Mouse (Mus musculus): Measurements from ENCODE around the gene Pacsin1. TPM values are rescaled to one million over a fixed set of nuclear protein-coding genes. Genes with fewer than 3 reads are reported as not detected.

Pacsin1 gene
- polyA plus RNA-seq, 1 experiment, result not detected

GRCm38 (mm10) chr17:27613016-27613415, 42.3 kb upstream of the Pacsin1 start:
- H3K36me3 ChIP-seq (ENCODE audit: control insufficient read depth, insufficient read depth), result peaks cover 9% of the 10 kb centered on the region
- no peaks in the 10 kb centered on the region for H3K27me3 ChIP-seq (ENCODE audit: control insufficient read depth, insufficient read depth, insufficient read length)
- peaks cover 96% of the 10 kb centered on the region for H3K79me3 ChIP-seq (ENCODE audit: low read depth)
- H3ac ChIP-seq (ENCODE audit: control insufficient read depth, insufficient read length, low read depth), result no peak overlapping the region
- no peak for TF ChIP-seq CEBPB (IDR thresholded peaks at IDR 0.05; ENCODE audit: low read depth)
- no peak for TF ChIP-seq FOSL1 (IDR thresholded peaks at IDR 0.05; ENCODE audit: insufficient read depth, low read length, poor library complexity, severe bottlenecking)
- TF ChIP-seq MAX (IDR thresholded peaks at IDR 0.05), result no peak
- H3K4me3 ChIP-seq (ENCODE audit: insufficient read depth, poor library complexity, severe bottlenecking), result no peak overlapping the region
- peaks cover 100% of the 10 kb centered on the region for H3K79me2 ChIP-seq (ENCODE audit: control insufficient read depth, insufficient read depth)

DNA sequence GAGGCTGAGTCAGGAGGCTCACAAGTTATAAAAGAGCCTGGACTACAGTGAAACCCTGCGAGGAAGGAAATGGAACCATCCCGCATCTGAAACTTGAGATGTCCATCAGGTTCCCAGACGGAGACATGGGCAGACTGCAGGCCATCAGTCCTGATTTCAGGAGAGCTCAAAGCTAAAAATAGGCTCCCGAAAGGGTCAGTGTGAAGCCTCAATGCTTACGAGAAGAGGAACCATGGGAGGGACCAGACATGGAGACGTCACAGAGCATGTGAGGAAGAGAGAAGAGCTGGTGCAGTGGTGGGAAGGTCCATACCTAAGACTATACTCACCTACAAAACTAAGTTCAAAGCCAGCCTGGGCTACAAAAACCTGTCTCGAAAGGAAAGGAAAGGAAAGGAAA, 39.9 kb upstream of the Pacsin1 start:
- Histone ChIP-seq H3K79me3 (ENCODE audit: low read depth) (peaks cover 96% of the 10 kb centered on the region), H3K27me3 (ENCODE audit: control insufficient read depth, insufficient read depth, insufficient read length) (no peaks in the 10 kb centered on the region), H3K79me2 (ENCODE audit: control insufficient read depth, insufficient read depth) (peaks cover 100% of the 10 kb centered on the region), H3K36me3 (ENCODE audit: control insufficient read depth, insufficient read depth) (peaks cover 4% of the 10 kb centered on the region), H3K4me3 (ENCODE audit: insufficient read depth, poor library complexity, severe bottlenecking) (no peak overlapping the region), H3ac (ENCODE audit: control insufficient read depth, insufficient read length, low read depth) (no peak overlapping the region)
- TF ChIP-seq CTCF (IDR thresholded peaks at IDR 0.05; ENCODE audit: control insufficient read depth, insufficient read depth, insufficient read length), result no peak
- TF ChIP-seq MAX (IDR thresholded peaks at IDR 0.05), result no peak
- no peak for TF ChIP-seq USF1 (IDR thresholded peaks at IDR 0.05; ENCODE audit: low read depth)
- TF ChIP-seq CEBPB (IDR thresholded peaks at IDR 0.05; ENCODE audit: low read depth), result no peak
- TF ChIP-seq FOSL1 (IDR thresholded peaks at IDR 0.05; ENCODE audit: insufficient read depth, low read length, poor library complexity, severe bottlenecking), result no peak
- no peak for TF ChIP-seq MYOG (IDR thresholded peaks at IDR 0.05; ENCODE audit: control insufficient read depth, extremely low read depth, insufficient read length)
- TF ChIP-seq MYOD1 (IDR thresholded peaks at IDR 0.05; ENCODE audit: control insufficient read depth, insufficient read length, low read depth), result no peak

- Histone ChIP-seq H3K79me3 (ENCODE audit: low read depth) (peaks cover 64% of the 10 kb centered on the region), H3K27me3 (ENCODE audit: control insufficient read depth, insufficient read depth, insufficient read length) (no peaks in the 10 kb centered on the region), H3K36me3 (ENCODE audit: control insufficient read depth, insufficient read depth) (peaks cover 4% of the 10 kb centered on the region), H3ac (ENCODE audit: control insufficient read depth, insufficient read length, low read depth) (peak overlapping the region; percentile 35), H3K79me2 (ENCODE audit: control insufficient read depth, insufficient read depth) (peaks cover 70% of the 10 kb centered on the region), H3K4me3 (ENCODE audit: insufficient read depth, poor library complexity, severe bottlenecking) (peak overlapping the region; percentile 85)
- TF ChIP-seq MYOG (IDR thresholded peaks at IDR 0.05; ENCODE audit: control insufficient read depth, extremely low read depth, insufficient read length) (no peak), CTCF (IDR thresholded peaks at IDR 0.05; ENCODE audit: control insufficient read depth, insufficient read depth, insufficient read length) (no peak), MYOD1 (IDR thresholded peaks at IDR 0.05; ENCODE audit: control insufficient read depth, insufficient read length, low read depth) (no peak), FOSL1 (IDR thresholded peaks at IDR 0.05; ENCODE audit: insufficient read depth, low read length, poor library complexity, severe bottlenecking) (no peak), CEBPB (IDR thresholded peaks at IDR 0.05; ENCODE audit: low read depth) (no peak)
Observed at GRCm38 (mm10) chr17:27621161-27621560, 34.1 kb upstream of the Pacsin1 start.

DNA sequence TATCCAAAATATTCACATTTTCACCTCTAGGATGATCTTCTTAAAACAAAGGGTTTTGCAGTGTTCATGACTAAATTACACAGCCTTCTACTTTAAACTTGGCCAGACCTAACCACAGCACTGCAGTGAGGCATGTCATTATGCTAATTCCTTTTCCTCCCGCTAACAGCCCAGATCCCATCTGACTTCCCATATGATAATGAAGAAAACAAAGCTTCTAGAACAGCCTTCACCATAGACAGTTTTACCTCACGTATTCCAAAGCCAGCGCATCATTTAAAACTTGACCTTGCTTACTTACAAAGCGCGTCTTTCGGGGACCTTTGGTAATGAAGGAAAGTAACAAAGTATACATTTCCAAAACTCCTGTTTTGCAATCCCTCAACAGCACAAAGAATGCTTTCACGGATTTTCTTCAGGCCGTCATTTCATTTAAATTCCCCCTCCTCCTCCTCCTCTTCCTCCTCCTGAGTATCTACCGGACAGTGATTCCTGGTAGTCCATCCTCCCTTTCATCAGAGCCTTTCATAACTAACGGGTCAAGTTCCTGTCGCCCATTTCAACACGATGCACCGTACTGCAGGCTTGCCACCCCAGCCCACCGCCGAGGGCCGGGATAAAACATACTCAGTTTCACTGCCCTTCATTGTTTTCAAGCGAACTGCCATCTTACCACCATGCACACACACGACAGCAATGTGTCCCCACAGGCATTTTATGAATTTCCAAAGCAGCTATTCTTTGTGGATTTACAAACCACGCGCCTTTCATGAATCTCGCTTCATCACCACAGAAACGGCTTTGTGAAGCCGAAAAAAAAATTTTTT, 33.4 kb upstream of the Pacsin1 start:
- Histone ChIP-seq H3K36me3 (ENCODE audit: control insufficient read depth, insufficient read depth) (peaks cover 4% of the 10 kb centered on the region), H3K27me3 (ENCODE audit: control insufficient read depth, insufficient read depth, insufficient read length) (no peaks in the 10 kb centered on the region), H3K79me3 (ENCODE audit: low read depth) (peaks cover 58% of the 10 kb centered on the region), H3K4me3 (ENCODE audit: insufficient read depth, poor library complexity, severe bottlenecking) (peak overlapping the region; percentile 85), H3ac (ENCODE audit: control insufficient read depth, insufficient read length, low read depth) (peak overlapping the region; percentile 84), H3K79me2 (ENCODE audit: control insufficient read depth, insufficient read depth) (peaks cover 63% of the 10 kb centered on the region)
- TF ChIP-seq CEBPB (IDR thresholded peaks at IDR 0.05; ENCODE audit: low read depth) (no peak), FOSL1 (IDR thresholded peaks at IDR 0.05; ENCODE audit: insufficient read depth, low read length, poor library complexity, severe bottlenecking) (no peak), MYOG (IDR thresholded peaks at IDR 0.05; ENCODE audit: control insufficient read depth, extremely low read depth, insufficient read length) (no peak), MYOD1 (IDR thresholded peaks at IDR 0.05; ENCODE audit: control insufficient read depth, insufficient read length, low read depth) (no peak), USF1 (IDR thresholded peaks at IDR 0.05; ENCODE audit: low read depth) (no peak), CTCF (IDR thresholded peaks at IDR 0.05; ENCODE audit: control insufficient read depth, insufficient read depth, insufficient read length) (no peak), MAX (IDR thresholded peaks at IDR 0.05) (no peak)

DNA sequence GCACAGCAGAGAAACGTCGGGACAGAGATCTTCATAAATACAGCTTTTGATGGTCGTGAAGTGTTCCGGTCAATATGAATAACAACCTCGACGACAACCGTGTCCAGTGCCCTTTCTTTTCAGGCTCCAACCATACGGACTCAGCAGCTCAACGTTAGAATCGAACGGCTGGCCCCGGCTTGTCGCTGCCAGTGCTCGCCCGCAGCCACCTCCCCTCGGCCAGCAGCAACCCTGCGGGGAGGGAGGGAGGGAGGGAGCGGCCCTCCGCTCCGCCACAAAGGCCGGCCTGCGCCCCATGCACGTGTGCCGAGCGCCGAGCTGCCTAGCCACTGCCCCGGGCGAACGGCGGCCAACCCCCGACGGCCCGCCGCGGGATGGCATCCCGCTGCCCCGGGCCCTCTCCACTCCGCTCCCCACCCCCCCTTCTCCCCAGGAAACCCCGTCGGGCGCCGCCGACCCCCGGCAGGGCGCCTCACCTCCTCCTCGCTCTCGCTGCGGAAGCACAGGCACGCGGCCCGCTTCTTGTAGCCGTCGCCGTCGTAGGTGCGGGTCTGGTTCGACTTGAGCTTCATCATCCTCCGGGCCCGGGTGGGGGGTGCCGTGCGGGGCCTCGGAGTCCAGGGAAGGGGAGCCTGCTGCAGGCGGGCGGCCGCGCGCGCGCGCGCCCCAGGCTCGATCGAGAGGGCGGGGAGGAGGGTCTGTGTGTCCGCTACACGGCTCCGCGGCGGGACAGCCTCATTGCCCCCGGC, 32.5 kb upstream of the Pacsin1 start:
- peaks cover 2% of the 10 kb centered on the region for H3K36me3 ChIP-seq (ENCODE audit: control insufficient read depth, insufficient read depth)
- TF ChIP-seq MYOD1 (IDR thresholded peaks at IDR 0.05; ENCODE audit: control insufficient read depth, insufficient read length, low read depth) (no peak), FOSL1 (IDR thresholded peaks at IDR 0.05; ENCODE audit: insufficient read depth, low read length, poor library complexity, severe bottlenecking) (no peak), CEBPB (IDR thresholded peaks at IDR 0.05; ENCODE audit: low read depth) (no peak), MYOG (IDR thresholded peaks at IDR 0.05; ENCODE audit: control insufficient read depth, extremely low read depth, insufficient read length) (no peak), MAX (IDR thresholded peaks at IDR 0.05) (no peak), CTCF (IDR thresholded peaks at IDR 0.05; ENCODE audit: control insufficient read depth, insufficient read depth, insufficient read length) (no peak), USF1 (IDR thresholded peaks at IDR 0.05; ENCODE audit: low read depth) (no peak)

More for the DNA sequence above, 32.5 kb upstream of the Pacsin1 start:
- no peaks in the 10 kb centered on the region for H3K27me3 ChIP-seq (ENCODE audit: control insufficient read depth, insufficient read depth, insufficient read length)
- peak overlapping the region; percentile 97 for H3ac ChIP-seq (ENCODE audit: control insufficient read depth, insufficient read length, low read depth)
- peaks cover 54% of the 10 kb centered on the region for H3K79me2 ChIP-seq (ENCODE audit: control insufficient read depth, insufficient read depth)
- peak overlapping the region; percentile 85 for H3K4me3 ChIP-seq (ENCODE audit: insufficient read depth, poor library complexity, severe bottlenecking)
- H3K79me3 ChIP-seq (ENCODE audit: low read depth), result peaks cover 49% of the 10 kb centered on the region
